Mouse (Mus musculus) adipocyte (in vitro differentiated cells): Measurements from ENCODE around the gene Katnb1.

Source experiments
- DNase-seq: peaks from one replicate; pipeline ENCODE4 v3.0.0-alpha.2; 2016; ENCODE audit warnings: low spot score

The Katnb1 gene

GRCm38 (mm10) chr8:95080381-95081341, at the start of gene Katnb1:
TSS of gene Katnb1 (plus strand) at chr8:95081186.
- DNase-seq: peak; percentile 100

GRCm38 (mm10) chr8:95037106-95037925, 43.7 kb upstream of the Katnb1 start:
- DNase-seq: peak; percentile 90

- no peak for DNase-seq
Measured at GRCm38 (mm10) chr8:95041883-95042784, 38.9 kb upstream of the Katnb1 start.

GRCm38 (mm10) chr8:95044811-95045210, 36.2 kb upstream of the Katnb1 start:
- DNase-seq: no peak

- no peak for DNase-seq
Measured at GRCm38 (mm10) chr8:95046982-95047381, 34.0 kb upstream of the Katnb1 start.

- DNase-seq: no peak
Measured at GRCm38 (mm10) chr8:95047884-95048680, 32.9 kb upstream of the Katnb1 start.

- no peak for DNase-seq
Measured at GRCm38 (mm10) chr8:95049636-95050035, 31.4 kb upstream of the Katnb1 start.

GRCm38 (mm10) chr8:95054438-95054837, 26.5 kb upstream of the Katnb1 start:
- no peak for DNase-seq

- DNase-seq: no peak
Measured at GRCm38 (mm10) chr8:95054927-95055510, 26.0 kb upstream of the Katnb1 start, which contains the start of gene Drc7. TSS of gene Drc7 (plus strand) at chr8:95055103.

GRCm38 (mm10) chr8:95056414-95056813, 24.6 kb upstream of the Katnb1 start:
- no peak for DNase-seq

GRCm38 (mm10) chr8:95058661-95059060, 22.3 kb upstream of the Katnb1 start:
- DNase-seq: no peak

- DNase-seq: no peak
Measured at GRCm38 (mm10) chr8:95059812-95060533, 21.0 kb upstream of the Katnb1 start.

- DNase-seq: peak; percentile 89
Measured at GRCm38 (mm10) chr8:95064531-95064930, 16.5 kb upstream of the Katnb1 start.

GRCm38 (mm10) chr8:95067582-95067981, 13.4 kb upstream of the Katnb1 start:
- peak; percentile 42 for DNase-seq

- no peak for DNase-seq
Measured at GRCm38 (mm10) chr8:95075504-95075903, 5.5 kb upstream of the Katnb1 start.

- no peak for DNase-seq
Measured at GRCm38 (mm10) chr8:95076151-95076550, 4.8 kb upstream of the Katnb1 start.

- no peak for DNase-seq
Measured at GRCm38 (mm10) chr8:95078055-95078454, 2.9 kb upstream of the Katnb1 start.

GRCm38 (mm10) chr8:95079305-95079704, 1.7 kb upstream of the Katnb1 start:
- no peak for DNase-seq

- no peak for DNase-seq
Measured at GRCm38 (mm10) chr8:95081650-95082049, 664 bp downstream of the Katnb1 start.

- DNase-seq: no peak
Measured at GRCm38 (mm10) chr8:95084261-95084660, 3.3 kb downstream of the Katnb1 start.
